Mouse (Mus musculus) brain, embryonic 14.5 days (tissue): ENCODE results near the gene Egfem1.

Source experiments
- CTCF ChIP-seq: fragments of 200-500 bp; IDR thresholded peaks from 2 replicates; pipeline ENCODE4 v1.5.1; 2012; ENCODE audit warnings: inconsistent platforms, mild to moderate bottlenecking, moderate library complexity, borderline replicate concordance; ENCODE audit not compliant: insufficient read depth, insufficient read length; ENCODE audit errors: extremely low read depth
- POLR2A ChIP-seq: fragments of 200-500 bp; IDR thresholded peaks from 2 replicates; pipeline ENCODE4 v1.6.1; 2012; ENCODE audit warnings: mild to moderate bottlenecking, inconsistent platforms, borderline replicate concordance; ENCODE audit not compliant: poor library complexity, insufficient read depth, insufficient read length, severe bottlenecking; ENCODE audit errors: extremely low read depth

DNA sequence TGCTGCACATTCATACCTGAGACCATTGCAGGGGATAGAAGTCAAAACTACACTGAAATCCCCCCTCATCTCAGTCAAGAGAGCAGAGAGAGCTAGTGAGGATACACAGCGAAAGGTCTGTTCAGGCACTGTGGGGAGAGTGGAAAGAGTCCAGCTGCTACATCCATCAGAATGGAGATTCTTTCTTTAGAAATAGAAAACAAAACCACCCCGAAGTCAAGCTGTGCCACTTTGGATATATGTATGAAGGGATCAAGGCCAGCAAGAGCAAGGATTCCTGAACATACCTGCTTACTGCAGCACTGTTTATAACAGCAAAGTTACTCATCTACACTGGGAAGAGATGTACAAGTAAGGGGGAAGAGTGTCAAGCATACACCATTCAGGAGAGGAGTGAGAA, 48.7 kb upstream of the Egfem1 start:
- no peak for TF ChIP-seq CTCF
- no peak for TF ChIP-seq POLR2A
